Mouse (Mus musculus) hindbrain, embryonic 16.5 days (tissue): ENCODE measurements around the gene Tdrd5. TPM values are rescaled to one million over a fixed set of nuclear protein-coding genes. Genes with fewer than 3 reads are reported as not detected.
"Not testable (repeated sequence)": the region's sequence is repeated elsewhere in the genome, so short reads cannot be mapped to it uniquely, and the experiment has no call there.

Source experiments
- ATAC-seq: fragments of 200-750 bp; cut with Nextera tagmentation; 2 replicates; pipeline ENCODE4 v1.8.0; 2017; ENCODE audit warnings: moderate TSS enrichment, moderate library complexity
- H3K27ac ChIP-seq: fragments of 300-500 bp; sonication (generic); 2 replicates; pipeline ENCODE4 v1.5.1; 2014; ENCODE audit warnings: low read depth, mild to moderate bottlenecking, control low read depth, low read length, moderate library complexity
- H3K27me3 ChIP-seq: fragments of 300-500 bp; sonication (generic); replicated peaks from 2 replicates; pipeline ENCODE4 v1.6.1; 2014; ENCODE audit warnings: low read length; ENCODE audit not compliant: control insufficient read depth, insufficient read depth
- H3K36me3 ChIP-seq: fragments of 300-500 bp; sonication (generic); 2 replicates; pipeline ENCODE4 v1.6.1; 2014; ENCODE audit warnings: mild to moderate bottlenecking, low read length, moderate library complexity, mixed read lengths; ENCODE audit not compliant: control insufficient read depth, insufficient read depth
- H3K4me1 ChIP-seq: fragments of 300-500 bp; sonication (generic); 2 replicates; pipeline ENCODE4 v1.6.1; 2014; ENCODE audit warnings: low read depth, low read length; ENCODE audit not compliant: control insufficient read depth, insufficient read depth
- H3K4me2 ChIP-seq: fragments of 300-500 bp; sonication (generic); 2 replicates; pipeline ENCODE4 v1.6.1; 2014; ENCODE audit warnings: mild to moderate bottlenecking, low read length, control low read depth, moderate library complexity
- H3K4me3 ChIP-seq: fragments of 300-500 bp; sonication (generic); 2 replicates; pipeline ENCODE4 v1.5.1; 2014; ENCODE audit warnings: mild to moderate bottlenecking, low read length, control low read depth, moderate library complexity
- H3K9ac ChIP-seq: fragments of 300-500 bp; sonication (generic); 2 replicates; pipeline ENCODE4 v1.6.1; 2014; ENCODE audit warnings: low read depth, mild to moderate bottlenecking, control low read depth, low read length, moderate library complexity
- H3K9me3 ChIP-seq: fragments of 300-500 bp; sonication (generic); 2 replicates; pipeline ENCODE4 v1.6.1; 2014; ENCODE audit warnings: mild to moderate bottlenecking, low read length, moderate library complexity; ENCODE audit not compliant: control insufficient read depth
- WGBS: fragments of 180-500 bp; shearing (Covaris S2); extraction: QIAGEN DNeasy Blood & Tissue Kit; methylation state at CpG from one replicate; pipeline ENCODE4 v1.1.7; 2014; 5-methylcytosine and 5-hydroxymethylcytosine counted together
- polyA plus RNA-seq: library from polyadenylated mRNA; unstranded; fragments of >200 nt; fragmentation: Nextera tagmentation; extraction: Ambion mirVana; gene quantifications from 2 replicates; pipeline ENCODE4 v1.2.1, GENCODE M21; 2015

Gene Tdrd5
- polyA plus RNA-seq, 1 experiment from 2014 or later: 1.0 TPM

DNA sequence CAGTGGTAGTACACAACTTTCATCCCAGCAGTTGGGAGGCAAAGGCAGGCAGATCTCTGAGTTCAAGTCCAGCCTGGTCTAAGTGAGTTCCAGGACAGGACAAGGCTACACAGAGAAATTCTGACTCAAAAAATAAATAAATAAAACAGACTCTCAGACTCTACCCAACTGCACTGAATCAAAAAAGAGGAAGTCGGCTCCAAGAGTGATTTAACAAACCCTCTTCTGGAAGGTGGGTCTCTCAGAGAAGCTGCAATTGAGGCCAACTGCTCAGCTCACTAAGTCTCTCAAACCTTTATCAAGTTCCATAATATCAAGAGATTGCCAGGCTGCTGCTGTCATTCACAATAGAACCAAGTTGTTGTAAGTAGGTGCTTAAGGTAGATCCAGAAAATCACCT lies 5.1 kb upstream of the Tdrd5 start:
- no peaks in the 10 kb centered on the region for H3K36me3 ChIP-seq
- 72% methylated on average over 1 of the region's 1 CpGs for WGBS
- no peak overlapping the region for H3K27ac ChIP-seq
- H3K4me1 ChIP-seq: peaks cover 5% of the 10 kb centered on the region
- H3K9me3 ChIP-seq: no peaks in the 10 kb centered on the region
- no peak overlapping the region for H3K4me3 ChIP-seq
- peaks cover 19% of the 10 kb centered on the region for H3K27me3 ChIP-seq
- H3K4me2 ChIP-seq: no peak overlapping the region
- ATAC-seq: no peak
- no peak overlapping the region for H3K9ac ChIP-seq

DNA sequence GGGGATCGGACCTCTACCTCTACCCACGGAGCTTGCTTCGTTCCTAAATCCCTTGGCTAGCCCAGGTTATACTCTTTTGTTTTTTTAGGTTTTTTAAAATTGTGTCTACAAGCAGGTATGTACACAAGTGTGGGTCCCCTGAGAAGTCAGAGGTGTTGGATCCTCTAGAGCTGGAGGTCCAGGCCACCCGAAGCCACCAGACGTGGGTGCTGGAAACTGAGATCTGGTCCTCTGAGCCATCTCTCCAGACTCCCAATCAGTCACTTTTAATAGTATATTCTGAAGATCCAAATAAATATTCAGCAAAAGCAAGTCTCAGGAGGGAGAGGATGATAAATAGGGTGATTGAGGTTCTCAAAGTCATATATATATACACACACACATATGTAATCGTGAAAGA lies 13.4 kb downstream of the Tdrd5 start:
- H3K36me3 ChIP-seq: no peaks in the 10 kb centered on the region
- H3K9me3 ChIP-seq: no peaks in the 10 kb centered on the region
- no peak overlapping the region for H3K27ac ChIP-seq
- H3K4me1 ChIP-seq: no peaks in the 10 kb centered on the region
- WGBS: 95% methylated on average over 6 of the region's 6 CpGs
- no peak for ATAC-seq
- no peak overlapping the region for H3K4me2 ChIP-seq
- no peak overlapping the region for H3K9ac ChIP-seq
- no peak overlapping the region for H3K4me3 ChIP-seq
- H3K27me3 ChIP-seq: no peaks in the 10 kb centered on the region

DNA sequence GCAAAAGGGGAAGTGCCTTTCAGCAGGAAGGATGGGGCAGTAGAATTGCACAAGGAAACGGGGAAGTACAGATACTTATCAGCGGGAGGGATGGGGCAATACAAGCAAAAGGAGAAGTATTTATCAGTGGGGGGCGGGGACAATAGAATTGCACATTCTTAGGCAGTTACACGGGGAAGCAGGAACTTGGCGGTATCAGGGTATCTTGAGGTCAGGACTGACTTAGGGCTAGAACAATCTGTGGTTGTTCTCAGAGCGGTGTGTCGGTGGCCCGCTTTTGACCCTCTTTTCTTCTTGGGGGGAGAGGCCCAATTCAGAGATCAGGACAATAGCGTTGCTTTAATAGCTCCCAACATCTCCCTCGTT lies 14.3 kb downstream of the Tdrd5 start:
- H3K4me3 ChIP-seq, H3K9ac ChIP-seq, H3K4me1 ChIP-seq, H3K9me3 ChIP-seq, H3K27ac ChIP-seq, H3K27me3 ChIP-seq, H3K4me2 ChIP-seq, H3K36me3 ChIP-seq, ATAC-seq: not testable (repeated sequence)
- WGBS: 74% methylated on average over 9 of the region's 10 CpGs

DNA sequence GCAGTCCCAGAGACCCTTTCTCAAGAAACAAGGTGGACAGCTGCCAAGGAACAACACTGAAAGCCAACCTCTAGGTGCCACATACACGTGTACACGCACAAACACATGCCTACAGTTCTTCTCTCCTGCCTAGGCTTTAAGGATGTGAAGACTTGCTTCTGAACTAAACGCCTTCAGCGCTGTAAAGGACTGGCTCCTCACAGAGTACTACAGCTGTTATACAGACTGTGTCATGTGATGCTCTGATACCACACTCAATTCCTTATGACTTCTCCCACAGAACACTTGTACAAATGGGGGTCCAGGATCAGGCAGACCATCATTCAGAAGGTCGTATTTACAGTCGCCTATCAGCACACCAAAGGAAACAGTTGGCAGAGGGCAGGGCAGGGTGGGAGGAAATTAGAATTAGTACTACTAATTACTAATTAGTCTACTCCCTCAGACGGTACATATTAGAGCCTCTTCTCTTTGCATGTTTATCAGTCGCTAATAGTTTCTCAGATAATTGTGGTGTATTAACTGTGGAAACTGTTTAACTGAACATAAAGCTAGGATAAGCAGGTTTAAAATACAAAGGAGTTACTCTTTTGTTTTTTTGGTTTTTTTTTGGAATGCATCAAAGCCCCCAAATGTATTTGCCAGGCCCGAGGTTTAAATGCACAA lies 14.8 kb downstream of the Tdrd5 start:
- no peaks in the 10 kb centered on the region for H3K9me3 ChIP-seq
- no peak overlapping the region for H3K27ac ChIP-seq
- H3K27me3 ChIP-seq: no peaks in the 10 kb centered on the region
- H3K36me3 ChIP-seq: no peaks in the 10 kb centered on the region
- no peak overlapping the region for H3K4me2 ChIP-seq
- no peak for ATAC-seq
- no peaks in the 10 kb centered on the region for H3K4me1 ChIP-seq
- H3K9ac ChIP-seq: no peak overlapping the region
- 81% methylated on average over 9 of the region's 9 CpGs for WGBS
- no peak overlapping the region for H3K4me3 ChIP-seq

DNA sequence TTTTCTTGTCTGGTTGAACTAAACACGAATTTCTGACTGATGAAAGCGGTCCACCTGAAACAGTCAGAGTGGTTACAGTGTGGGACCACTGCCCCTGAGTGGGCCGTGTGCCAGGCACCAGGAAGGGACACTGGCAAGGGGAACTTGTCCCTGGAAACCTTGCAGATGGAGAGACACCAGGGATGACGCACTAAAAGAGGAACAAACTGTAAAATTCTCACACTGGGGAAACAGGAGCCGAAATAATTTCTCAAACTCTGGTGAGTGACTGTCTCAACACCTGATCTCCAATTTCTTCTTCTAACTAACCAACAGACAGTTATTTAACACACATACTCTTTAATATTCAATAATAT lies 17.9 kb downstream of the Tdrd5 start:
- no peak overlapping the region for H3K9ac ChIP-seq
- no peaks in the 10 kb centered on the region for H3K4me1 ChIP-seq
- no peak overlapping the region for H3K4me3 ChIP-seq
- no peaks in the 10 kb centered on the region for H3K36me3 ChIP-seq
- H3K27ac ChIP-seq: no peak overlapping the region
- WGBS: 83% methylated on average over 5 of the region's 5 CpGs
- no peak overlapping the region for H3K4me2 ChIP-seq
- no peaks in the 10 kb centered on the region for H3K27me3 ChIP-seq
- H3K9me3 ChIP-seq: no peaks in the 10 kb centered on the region
- no peak for ATAC-seq

DNA sequence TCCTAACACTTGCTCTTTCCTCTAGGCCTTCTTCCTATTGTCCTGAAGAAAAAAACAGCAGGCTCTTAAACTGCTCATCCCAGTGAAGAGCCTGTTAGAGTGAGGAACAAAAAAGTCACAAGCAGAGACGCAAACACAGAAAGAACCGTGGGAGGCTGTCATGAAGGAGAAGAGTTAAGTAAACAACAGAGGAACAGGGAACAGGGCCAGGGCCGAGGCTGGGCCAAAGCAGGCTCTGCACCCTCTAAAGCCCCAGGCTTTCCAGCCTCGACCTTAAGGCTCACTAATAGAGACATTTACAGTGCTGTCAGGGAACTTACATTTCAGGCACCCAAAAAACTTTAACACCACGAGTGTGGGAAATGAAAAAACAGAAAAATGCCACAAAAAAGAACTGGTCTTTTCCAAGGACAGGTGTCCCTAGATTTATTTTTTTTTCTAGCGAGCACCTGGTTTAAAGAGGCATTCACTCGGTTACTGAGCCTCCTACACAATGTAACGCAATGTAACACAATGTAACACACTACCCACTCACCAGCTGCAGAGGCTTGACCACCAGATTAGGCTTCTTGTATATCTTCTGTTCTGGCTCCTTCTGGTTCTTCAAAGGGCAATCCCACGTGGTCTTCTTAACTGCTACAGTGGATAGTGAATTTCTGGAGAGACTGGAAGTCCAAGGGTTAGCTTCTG lies 18.5 kb downstream of the Tdrd5 start:
- H3K9ac ChIP-seq: no peak overlapping the region
- no peaks in the 10 kb centered on the region for H3K4me1 ChIP-seq
- no peaks in the 10 kb centered on the region for H3K27me3 ChIP-seq
- 40% methylated on average over 9 of the region's 9 CpGs for WGBS
- no peaks in the 10 kb centered on the region for H3K9me3 ChIP-seq
- no peaks in the 10 kb centered on the region for H3K36me3 ChIP-seq
- no peak overlapping the region for H3K4me2 ChIP-seq
- no peak for ATAC-seq
- no peak overlapping the region for H3K27ac ChIP-seq
- no peak overlapping the region for H3K4me3 ChIP-seq

DNA sequence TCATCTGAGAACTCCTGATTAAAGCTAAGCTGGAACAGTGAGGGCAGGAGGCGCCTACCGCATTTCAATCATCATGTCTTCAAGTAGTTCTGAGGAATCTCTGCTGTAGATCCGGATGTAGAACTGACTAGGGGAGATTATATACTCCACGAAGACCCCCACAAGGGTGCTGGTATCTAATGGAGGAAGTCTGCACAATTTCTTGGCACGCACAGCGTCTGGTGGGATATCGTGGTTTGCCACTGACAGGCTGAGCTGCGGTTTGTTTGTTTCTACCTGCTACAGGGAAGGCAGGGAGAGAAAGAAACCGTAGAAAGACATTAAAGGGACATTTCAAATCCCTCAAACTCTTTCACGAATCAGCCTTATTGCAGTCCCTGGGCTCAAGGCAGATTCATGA lies 19.3 kb downstream of the Tdrd5 start:
- no peak for ATAC-seq
- 76% methylated on average over 10 of the region's 10 CpGs for WGBS
- Histone ChIP-seq H3K9ac (no peak overlapping the region), H3K27ac (no peak overlapping the region), H3K9me3 (no peaks in the 10 kb centered on the region), H3K4me3 (no peak overlapping the region), H3K4me1 (no peaks in the 10 kb centered on the region), H3K36me3 (no peaks in the 10 kb centered on the region), H3K27me3 (no peaks in the 10 kb centered on the region), H3K4me2 (no peak overlapping the region)

DNA sequence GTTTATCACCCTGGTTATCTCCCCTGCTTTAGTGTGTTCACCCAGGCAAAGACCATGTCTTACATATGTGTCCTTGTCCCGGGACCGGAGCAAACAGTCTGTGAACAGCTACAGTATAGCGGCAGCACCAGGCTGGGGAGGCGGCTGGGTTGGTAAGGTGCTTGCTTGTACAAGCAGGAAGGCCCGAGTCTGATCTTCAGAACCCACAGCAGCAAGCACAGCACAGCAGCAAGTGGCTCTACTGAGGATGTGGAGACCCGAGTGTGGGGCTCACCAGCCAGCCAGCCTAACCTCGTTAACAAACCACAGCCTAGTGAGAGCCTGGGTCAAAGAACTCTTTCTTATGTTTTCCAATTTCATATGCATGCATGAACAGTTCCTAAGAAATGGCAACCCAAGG lies 23.3 kb downstream of the Tdrd5 start:
- H3K27me3 ChIP-seq: no peaks in the 10 kb centered on the region
- 84% methylated on average over 7 of the region's 7 CpGs for WGBS
- no peaks in the 10 kb centered on the region for H3K36me3 ChIP-seq
- H3K9me3 ChIP-seq: no peaks in the 10 kb centered on the region
- no peak overlapping the region for H3K27ac ChIP-seq
- no peak for ATAC-seq
- H3K9ac ChIP-seq: no peak overlapping the region
- H3K4me1 ChIP-seq: no peaks in the 10 kb centered on the region
- no peak overlapping the region for H3K4me3 ChIP-seq
- H3K4me2 ChIP-seq: no peak overlapping the region

DNA sequence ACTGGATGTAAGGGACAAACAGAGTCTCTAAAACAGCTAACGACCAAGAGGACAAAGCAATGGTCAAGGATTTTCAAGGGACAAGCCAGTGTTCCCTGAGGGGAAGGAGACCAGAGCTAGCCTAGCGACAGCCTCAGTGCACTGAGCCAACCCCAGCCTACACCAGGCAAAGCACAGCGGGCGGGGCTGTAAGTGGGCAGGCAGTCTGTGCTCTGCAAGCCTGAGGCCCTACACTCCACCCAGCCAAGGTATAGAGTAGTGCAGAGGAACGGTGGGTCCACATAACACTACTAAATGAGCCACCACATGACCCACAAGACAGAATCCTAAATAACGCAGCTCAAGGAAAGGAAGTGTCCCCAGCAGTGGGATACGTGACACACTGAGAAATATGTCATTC lies 29.8 kb downstream of the Tdrd5 start:
- ATAC-seq: no peak
- H3K4me2 ChIP-seq: no peak overlapping the region
- H3K27me3 ChIP-seq: no peaks in the 10 kb centered on the region
- H3K4me3 ChIP-seq: no peak overlapping the region
- H3K36me3 ChIP-seq: no peaks in the 10 kb centered on the region
- no peak overlapping the region for H3K9ac ChIP-seq
- no peaks in the 10 kb centered on the region for H3K9me3 ChIP-seq
- no peak overlapping the region for H3K27ac ChIP-seq
- H3K4me1 ChIP-seq: no peaks in the 10 kb centered on the region
- 71% methylated on average over 7 of the region's 7 CpGs for WGBS
